Mouse (Mus musculus) hindbrain, embryonic 10.5 days (tissue): Measurements from ENCODE around the gene C1ql3. TPM values are rescaled to one million over a fixed set of nuclear protein-coding genes. Genes with fewer than 3 reads are reported as not detected.
A peak's percentile ranks its signal among the peaks of the same experiment; 100 is the strongest.

Source experiments
- DNase-seq: peaks from one replicate; pipeline ENCODE4 v3.0.0-alpha.2; 2017; ENCODE audit warnings: low spot score
- H3K27ac ChIP-seq: fragments of 300-500 bp; sonication (generic); 2 replicates; pipeline ENCODE4 v1.5.1; 2016; ENCODE audit warnings: mild to moderate bottlenecking, moderate library complexity
- H3K27me3 ChIP-seq: fragments of 300-500 bp; sonication (generic); 2 replicates; pipeline ENCODE4 v1.6.1; 2016; ENCODE audit warnings: mild to moderate bottlenecking; ENCODE audit not compliant: poor library complexity, insufficient read depth, severe bottlenecking
- H3K36me3 ChIP-seq: fragments of 300-500 bp; sonication (generic); 2 replicates; pipeline ENCODE4 v1.6.1; 2016; ENCODE audit warnings: mild to moderate bottlenecking, moderate library complexity
- H3K4me1 ChIP-seq: fragments of 300-500 bp; sonication (generic); replicated peaks from 2 replicates; pipeline ENCODE4 v1.6.1; 2016; ENCODE audit warnings: mild to moderate bottlenecking
- H3K4me3 ChIP-seq: fragments of 300-500 bp; sonication (generic); 2 replicates; pipeline ENCODE4 v1.5.1; 2016; ENCODE audit warnings: mild to moderate bottlenecking, moderate library complexity
- H3K9me3 ChIP-seq: fragments of 300-500 bp; sonication (generic); 2 replicates; pipeline ENCODE4 v1.6.1; 2016; ENCODE audit warnings: mild to moderate bottlenecking, moderate library complexity
- WGBS: fragments of 180-500 bp; shearing (Covaris S2); methylation state at CpG from one replicate; pipeline ENCODE4 v1.1.7; 2016; 5-methylcytosine and 5-hydroxymethylcytosine counted together
- polyA plus RNA-seq: library from polyadenylated mRNA; unstranded; fragments of >200 nt; fragmentation: Nextera tagmentation; extraction: Ambion mirVana; gene quantifications from 2 replicates; pipeline ENCODE4 v1.2.1, GENCODE M21; 2016

Gene C1ql3
- polyA plus RNA-seq, 1 experiment from 2014 or later, result 5.7 TPM

GRCm38 (mm10) chr2:13008433-13008832 lies 3.2 kb downstream of the C1ql3 start:
- Histone ChIP-seq H3K27me3 (peaks cover 57% of the 10 kb centered on the region), H3K27ac (no peak overlapping the region), H3K4me3 (0 out of 2 replicates have a peak overlapping the region, but pooled peaks have one; percentile 11), H3K36me3 (no peaks in the 10 kb centered on the region), H3K9me3 (no peaks in the 10 kb centered on the region), H3K4me1 (peaks cover 30% of the 10 kb centered on the region)
- WGBS, result 70% methylated on average over 1 of the region's 1 CpGs
- no peak for DNase-seq

- 89% methylated on average over 2 of the region's 2 CpGs for WGBS
- no peak for DNase-seq
- no peaks in the 10 kb centered on the region for H3K4me1 ChIP-seq
- H3K27ac ChIP-seq, result no peak overlapping the region
- H3K36me3 ChIP-seq, result no peaks in the 10 kb centered on the region
- H3K27me3 ChIP-seq, result no peaks in the 10 kb centered on the region
- no peaks in the 10 kb centered on the region for H3K9me3 ChIP-seq
- no peak overlapping the region for H3K4me3 ChIP-seq
Observed at GRCm38 (mm10) chr2:13000026-13000425, 11.6 kb downstream of the C1ql3 start.

- no peaks in the 10 kb centered on the region for H3K9me3 ChIP-seq
- WGBS, result 64% methylated on average over 4 of the region's 4 CpGs
- H3K4me1 ChIP-seq, result 0 out of 2 replicates have a peak, but pooled peaks cover 8% of the 10 kb centered on the region
- no peak overlapping the region for H3K4me3 ChIP-seq
- no peak overlapping the region for H3K27ac ChIP-seq
- no peaks in the 10 kb centered on the region for H3K27me3 ChIP-seq
- no peaks in the 10 kb centered on the region for H3K36me3 ChIP-seq
- no peak for DNase-seq
Observed at GRCm38 (mm10) chr2:12984901-12985732, 26.5 kb downstream of the C1ql3 start.

- no peaks in the 10 kb centered on the region for H3K27me3 ChIP-seq
- H3K27ac ChIP-seq, result no peak overlapping the region
- H3K4me3 ChIP-seq, result no peak overlapping the region
- H3K4me1 ChIP-seq, result no peaks in the 10 kb centered on the region
- no peaks in the 10 kb centered on the region for H3K9me3 ChIP-seq
- no peak for DNase-seq
- H3K36me3 ChIP-seq, result no peaks in the 10 kb centered on the region
- 77% methylated on average over 4 of the region's 4 CpGs for WGBS
Observed at GRCm38 (mm10) chr2:12978771-12979170, 32.8 kb downstream of the C1ql3 start.

- no peak overlapping the region for H3K4me3 ChIP-seq
- no peaks in the 10 kb centered on the region for H3K9me3 ChIP-seq
- no peak overlapping the region for H3K27ac ChIP-seq
- H3K27me3 ChIP-seq, result no peaks in the 10 kb centered on the region
- DNase-seq, result no peak
- H3K36me3 ChIP-seq, result no peaks in the 10 kb centered on the region
- WGBS, result 96% methylated on average over 7 of the region's 7 CpGs
- no peaks in the 10 kb centered on the region for H3K4me1 ChIP-seq
Observed at GRCm38 (mm10) chr2:12977367-12977766, 34.2 kb downstream of the C1ql3 start.

- H3K36me3 ChIP-seq, result no peaks in the 10 kb centered on the region
- H3K27me3 ChIP-seq, result no peaks in the 10 kb centered on the region
- H3K27ac ChIP-seq, result no peak overlapping the region
- H3K4me3 ChIP-seq, result no peak overlapping the region
- no peak for DNase-seq
- WGBS, result 89% methylated on average over 2 of the region's 2 CpGs
- H3K4me1 ChIP-seq, result 0 out of 2 replicates have a peak, but pooled peaks cover 3% of the 10 kb centered on the region
- H3K9me3 ChIP-seq, result no peaks in the 10 kb centered on the region
Observed at GRCm38 (mm10) chr2:12973752-12974151, 37.9 kb downstream of the C1ql3 start.

GRCm38 (mm10) chr2:12970049-12970724 lies 41.4 kb downstream of the C1ql3 start:
- no peak for DNase-seq
- H3K36me3 ChIP-seq, result no peaks in the 10 kb centered on the region
- no peaks in the 10 kb centered on the region for H3K9me3 ChIP-seq
- no peak overlapping the region for H3K27ac ChIP-seq
- 78% methylated on average over 12 of the region's 12 CpGs for WGBS
- 0 out of 2 replicates have a peak, but pooled peaks cover 3% of the 10 kb centered on the region for H3K4me1 ChIP-seq
- H3K27me3 ChIP-seq, result no peaks in the 10 kb centered on the region
- H3K4me3 ChIP-seq, result no peak overlapping the region

GRCm38 (mm10) chr2:12956703-12957424 lies 54.7 kb downstream of the C1ql3 start:
- Histone ChIP-seq H3K4me1 (no peaks in the 10 kb centered on the region), H3K27ac (no peak overlapping the region), H3K9me3 (0 out of 2 replicates have a peak, but pooled peaks cover 2% of the 10 kb centered on the region), H3K4me3 (no peak overlapping the region), H3K27me3 (no peaks in the 10 kb centered on the region), H3K36me3 (no peaks in the 10 kb centered on the region)
- no peak for DNase-seq

Other genes starting within 250 kb of the C1ql3 start
- gene Pter, start 87.8 kb downstream of the C1ql3 start, polyA plus RNA-seq, result 10.0 and 13.6 TPM in 2 replicates